Mouse (Mus musculus) olfactory bulb, adult 2 months (tissue): Measurements from ENCODE around the gene Sf3b5. TPM values are rescaled to one million over a fixed set of nuclear protein-coding genes. Genes with fewer than 3 reads are reported as not detected.

Source experiments
- H3K27ac ChIP-seq: fragments of 200-500 bp; 2 replicates; pipeline ENCODE4 v1.5.1; 2012; ENCODE audit warnings: low read depth, low read length; ENCODE audit not compliant: insufficient read depth
- H3K4me1 ChIP-seq: fragments of 200-500 bp; 2 replicates; pipeline ENCODE4 v1.6.1; 2012; ENCODE audit warnings: low read length; ENCODE audit not compliant: control insufficient read depth, insufficient read depth
- H3K4me3 ChIP-seq: fragments of 200-500 bp; 2 replicates; pipeline ENCODE4 v1.5.1; 2012; ENCODE audit warnings: mild to moderate bottlenecking, low read depth, low read length, moderate library complexity; ENCODE audit not compliant: insufficient read depth
- CTCF ChIP-seq: fragments of 200-500 bp; IDR thresholded peaks from 2 replicates; pipeline ENCODE4 v1.5.1; 2012; ENCODE audit warnings: low read depth, mild to moderate bottlenecking, low read length, moderate library complexity; ENCODE audit not compliant: insufficient read depth
- POLR2A ChIP-seq: fragments of 200-500 bp; IDR thresholded peaks from 2 replicates; pipeline ENCODE4 v1.6.1; 2012; ENCODE audit warnings: mild to moderate bottlenecking, low read depth, low read length, moderate library complexity; ENCODE audit not compliant: insufficient read depth
- WGBS: fragments of 180-500 bp; shearing (Covaris S2); methylation state at CpG from one replicate; pipeline ENCODE4 v1.1.7; 2018; 5-methylcytosine and 5-hydroxymethylcytosine counted together
- polyA plus RNA-seq: library from polyadenylated mRNA; stranded (reverse); fragments of >200 nt; gene quantifications from 2 replicates; pipeline ENCODE4 v1.2.4, GENCODE M21; 2012; ENCODE audit warnings: low replicate concordance; ENCODE audit not compliant: missing spikeins, insufficient read depth, insufficient read length

Gene Sf3b5
- polyA plus RNA-seq, 1 experiment, result not detected

GRCm38 (mm10) chr10:12974572-12974971 lies 30.6 kb upstream of the Sf3b5 start:
- WGBS, result 94% methylated on average over 6 of the region's 6 CpGs

DNA sequence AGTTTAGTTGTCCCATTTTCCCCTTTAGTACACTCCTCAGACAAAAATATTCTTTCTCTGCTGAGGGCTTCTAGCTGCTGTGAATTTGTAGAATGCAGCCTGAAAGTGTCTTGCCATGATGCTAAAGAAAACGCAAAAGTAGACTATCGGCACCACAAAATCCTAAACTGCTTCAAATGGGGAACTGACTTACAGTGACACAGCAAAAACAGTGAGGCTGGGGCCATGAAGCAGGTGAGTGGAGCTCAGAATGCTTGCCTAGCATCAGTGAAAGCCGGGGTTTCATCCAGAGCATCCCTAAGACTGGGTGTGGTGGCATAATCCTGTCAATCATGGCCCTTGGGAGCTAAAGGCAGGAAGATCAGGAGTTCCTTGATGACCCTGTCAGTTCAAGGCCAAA lies 29.7 kb upstream of the Sf3b5 start:
- 90% methylated on average over 3 of the region's 3 CpGs for WGBS
- no peak for TF ChIP-seq POLR2A
- no peak for TF ChIP-seq CTCF
- Histone ChIP-seq H3K4me1 (no peaks in the 10 kb centered on the region), H3K27ac (no peak overlapping the region), H3K4me3 (no peak overlapping the region)

More at GRCm38 (mm10) chr10:12974572-12974971, 30.6 kb upstream of the Sf3b5 start:
- Histone ChIP-seq H3K27ac (no peak overlapping the region), H3K4me3 (no peak overlapping the region), H3K4me1 (no peaks in the 10 kb centered on the region)
- TF ChIP-seq CTCF (no peak), POLR2A (no peak)

DNA sequence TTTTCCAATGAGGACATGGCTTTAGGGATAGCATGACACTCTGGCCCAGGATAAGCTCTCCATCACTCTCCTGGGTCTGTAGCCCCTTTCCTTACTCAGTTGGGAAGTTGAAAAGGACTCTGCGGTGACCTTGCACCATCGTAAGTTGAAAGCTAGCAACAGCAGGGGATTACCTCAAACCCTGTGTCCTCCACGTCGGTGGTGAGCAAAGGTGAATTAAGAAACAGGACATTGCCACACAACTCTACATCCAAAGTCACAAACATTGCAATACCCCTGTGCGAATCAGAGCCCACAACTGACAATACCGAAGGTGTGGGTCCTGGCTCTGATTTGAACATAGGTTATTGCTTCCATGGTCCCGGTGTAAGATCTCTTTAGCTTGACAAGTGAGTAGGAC lies 29.2 kb upstream of the Sf3b5 start:
- Histone ChIP-seq H3K4me3 (no peak overlapping the region), H3K27ac (no peak overlapping the region), H3K4me1 (no peaks in the 10 kb centered on the region)
- 93% methylated on average over 7 of the region's 7 CpGs for WGBS
- TF ChIP-seq CTCF (no peak), POLR2A (no peak)

GRCm38 (mm10) chr10:12976552-12976951 lies 28.6 kb upstream of the Sf3b5 start:
- Histone ChIP-seq H3K4me3 (no peak overlapping the region), H3K27ac (no peak overlapping the region), H3K4me1 (no peaks in the 10 kb centered on the region)
- TF ChIP-seq CTCF, result no peak
- TF ChIP-seq POLR2A, result no peak
- 98% methylated on average over 7 of the region's 7 CpGs for WGBS

GRCm38 (mm10) chr10:12977787-12978212 lies 27.3 kb upstream of the Sf3b5 start:
- Histone ChIP-seq H3K4me1 (no peaks in the 10 kb centered on the region), H3K27ac (no peak overlapping the region), H3K4me3 (no peak overlapping the region)
- TF ChIP-seq POLR2A (no peak), CTCF (no peak)
- 69% methylated on average over 9 of the region's 9 CpGs for WGBS

DNA sequence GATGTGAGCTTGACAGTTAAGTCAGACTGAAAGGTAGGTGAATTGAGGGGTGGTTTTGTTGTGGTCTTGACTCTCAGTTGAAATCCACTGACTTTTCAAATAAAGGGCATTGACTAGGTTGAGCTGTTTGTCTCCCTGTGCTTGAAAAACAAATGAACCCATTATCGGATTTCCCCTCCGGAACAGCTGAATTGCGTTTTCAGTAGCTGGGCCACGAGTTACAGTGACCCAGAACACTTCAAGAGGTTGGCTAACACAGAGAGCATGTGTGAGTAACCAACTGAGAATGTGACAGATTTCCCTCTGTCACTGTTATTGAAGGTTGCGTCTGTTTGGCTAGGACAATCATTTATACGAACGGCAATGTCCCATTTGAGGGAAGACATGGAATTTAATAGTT lies 24.1 kb upstream of the Sf3b5 start:
- TF ChIP-seq POLR2A (no peak), CTCF (no peak)
- Histone ChIP-seq H3K27ac (no peak overlapping the region), H3K4me3 (no peak overlapping the region), H3K4me1 (no peaks in the 10 kb centered on the region)
- WGBS, result 79% methylated on average over 7 of the region's 7 CpGs

DNA sequence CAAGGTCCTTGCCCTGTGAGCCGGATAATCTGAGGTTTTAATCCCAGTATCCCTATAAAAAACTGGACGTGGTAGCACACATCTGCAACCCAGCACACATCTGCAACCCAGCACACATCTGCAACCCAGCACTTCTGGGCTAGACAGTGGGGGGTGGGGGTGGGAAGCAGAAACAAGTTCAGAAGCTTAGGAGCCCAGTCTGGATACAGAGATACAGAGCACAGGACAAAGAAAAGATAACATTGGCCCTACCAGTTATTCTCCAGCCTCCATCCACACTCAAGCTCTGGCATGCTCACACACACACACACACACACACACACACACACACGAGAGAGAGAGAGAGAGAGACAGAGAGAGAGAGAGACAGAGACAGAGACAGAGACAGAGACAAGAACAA lies 21.6 kb upstream of the Sf3b5 start:
- TF ChIP-seq POLR2A (no peak), CTCF (no peak)
- WGBS, result 93% methylated on average over 3 of the region's 3 CpGs
- H3K4me3 ChIP-seq, result no peak overlapping the region
- no peak overlapping the region for H3K27ac ChIP-seq
- H3K4me1 ChIP-seq, result peaks cover 6% of the 10 kb centered on the region

- no peak for TF ChIP-seq CTCF
- Histone ChIP-seq H3K27ac (no peak overlapping the region), H3K4me1 (peaks cover 6% of the 10 kb centered on the region), H3K4me3 (no peak overlapping the region)
- 91% methylated on average over 3 of the region's 3 CpGs for WGBS
These were observed 20.1 kb upstream of the Sf3b5 start for GRCm38 (mm10) chr10:12985028-12985427.

GRCm38 (mm10) chr10:12986485-12986884 lies 18.7 kb upstream of the Sf3b5 start:
- Histone ChIP-seq H3K27ac (no peak overlapping the region), H3K4me3 (no peak overlapping the region), H3K4me1 (peaks cover 6% of the 10 kb centered on the region)
- 55% methylated on average over 5 of the region's 5 CpGs for WGBS
- TF ChIP-seq CTCF, result no peak
- no peak for TF ChIP-seq POLR2A

GRCm38 (mm10) chr10:12986943-12987342 lies 18.2 kb upstream of the Sf3b5 start:
- Histone ChIP-seq H3K27ac (no peak overlapping the region), H3K4me3 (no peak overlapping the region), H3K4me1 (peaks cover 6% of the 10 kb centered on the region)
- no peak for TF ChIP-seq POLR2A
- TF ChIP-seq CTCF, result no peak
- 38% methylated on average over 4 of the region's 4 CpGs for WGBS
